Mouse (Mus musculus) neural tube, embryonic 12.5 days (tissue): ENCODE measurements around the gene Vdac1. TPM values are rescaled to one million over a fixed set of nuclear protein-coding genes. Genes with fewer than 3 reads are reported as not detected.

Experiments used
- ATAC-seq: fragments of 200-750 bp; cut with Nextera tagmentation; 2 replicates; pipeline ENCODE4 v1.8.0; 2017; ENCODE audit warnings: low read depth, mild to moderate bottlenecking, moderate TSS enrichment, moderate library complexity; ENCODE audit not compliant: low FRiP score
- H3K27ac ChIP-seq: fragments of 300-500 bp; sonication (generic); 2 replicates; pipeline ENCODE4 v1.5.1; 2016
- H3K27me3 ChIP-seq: fragments of 300-500 bp; sonication (generic); replicated peaks from 2 replicates; pipeline ENCODE4 v1.6.1; 2016; ENCODE audit warnings: mild to moderate bottlenecking
- H3K36me3 ChIP-seq: fragments of 300-500 bp; sonication (generic); 2 replicates; pipeline ENCODE4 v1.6.1; 2016; ENCODE audit warnings: mild to moderate bottlenecking
- H3K4me1 ChIP-seq: fragments of 300-500 bp; sonication (generic); 2 replicates; pipeline ENCODE4 v1.6.1; 2016
- H3K4me2 ChIP-seq: fragments of 300-500 bp; sonication (generic); replicated peaks from 2 replicates; pipeline ENCODE4 v1.6.1; 2016; ENCODE audit warnings: mild to moderate bottlenecking
- H3K4me3 ChIP-seq: fragments of 300-500 bp; sonication (generic); 2 replicates; pipeline ENCODE4 v1.5.1; 2016
- H3K9ac ChIP-seq: fragments of 300-500 bp; sonication (generic); 2 replicates; pipeline ENCODE4 v1.6.1; 2016; ENCODE audit warnings: mild to moderate bottlenecking
- H3K9me3 ChIP-seq: fragments of 300-500 bp; sonication (generic); 2 replicates; pipeline ENCODE4 v1.6.1; 2016; ENCODE audit warnings: mild to moderate bottlenecking
- WGBS: fragments of 180-500 bp; shearing (Covaris S2); methylation state at CpG from one replicate; pipeline ENCODE4 v1.1.7; 2016; 5-methylcytosine and 5-hydroxymethylcytosine counted together
- polyA plus RNA-seq: library from polyadenylated mRNA; unstranded; fragments of >200 nt; fragmentation: Nextera tagmentation; extraction: Ambion mirVana; gene quantifications from 2 replicates; pipeline ENCODE4 v1.2.1, GENCODE M21; 2016

Vdac1 gene
- polyA plus RNA-seq, 1 experiment from 2014 or later: 221 TPM

DNA sequence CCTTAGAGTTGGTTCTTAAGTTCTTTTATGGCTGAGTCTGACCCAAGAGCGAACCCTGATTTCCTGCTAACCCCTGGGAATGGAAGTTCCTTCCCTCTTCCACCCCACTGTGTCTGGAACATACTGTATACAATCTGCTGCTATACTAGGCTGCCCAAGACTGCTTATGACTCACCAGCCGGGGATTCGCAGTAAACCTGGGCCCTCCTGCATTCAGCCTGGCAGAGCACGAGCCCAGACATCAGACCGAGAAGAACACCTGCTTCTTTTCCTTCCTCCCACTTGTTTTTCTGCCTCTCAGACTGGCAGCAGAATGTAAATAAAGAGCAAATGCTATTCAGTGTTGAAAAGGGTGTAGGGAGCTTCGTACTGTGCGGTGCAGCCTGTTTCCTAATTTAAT, 24.7 kb upstream of the Vdac1 start:
- Histone ChIP-seq H3K9ac (no peak overlapping the region), H3K36me3 (no peaks in the 10 kb centered on the region), H3K27me3 (no peaks in the 10 kb centered on the region), H3K9me3 (no peaks in the 10 kb centered on the region), H3K4me2 (no peak overlapping the region), H3K4me3 (no peak overlapping the region), H3K27ac (no peak overlapping the region), H3K4me1 (no peaks in the 10 kb centered on the region)
- 83% methylated on average over 7 of the region's 7 CpGs for WGBS
- no peak for ATAC-seq

GRCm38 (mm10) chr11:52337651-52338295, 22.9 kb upstream of the Vdac1 start:
- H3K27me3 ChIP-seq: no peaks in the 10 kb centered on the region
- no peak overlapping the region for H3K4me2 ChIP-seq
- H3K9me3 ChIP-seq: no peaks in the 10 kb centered on the region
- no peak overlapping the region for H3K27ac ChIP-seq
- 72% methylated on average over 10 of the region's 10 CpGs for WGBS
- no peak for ATAC-seq
- no peak overlapping the region for H3K9ac ChIP-seq
- no peaks in the 10 kb centered on the region for H3K36me3 ChIP-seq
- H3K4me1 ChIP-seq: no peaks in the 10 kb centered on the region
- no peak overlapping the region for H3K4me3 ChIP-seq

GRCm38 (mm10) chr11:52338351-52338750, 22.3 kb upstream of the Vdac1 start:
- Histone ChIP-seq H3K9me3 (no peaks in the 10 kb centered on the region), H3K9ac (no peak overlapping the region), H3K36me3 (no peaks in the 10 kb centered on the region), H3K4me2 (no peak overlapping the region), H3K4me3 (no peak overlapping the region), H3K27ac (no peak overlapping the region), H3K4me1 (no peaks in the 10 kb centered on the region), H3K27me3 (no peaks in the 10 kb centered on the region)
- WGBS: 74% methylated on average over 3 of the region's 3 CpGs
- ATAC-seq: no peak

DNA sequence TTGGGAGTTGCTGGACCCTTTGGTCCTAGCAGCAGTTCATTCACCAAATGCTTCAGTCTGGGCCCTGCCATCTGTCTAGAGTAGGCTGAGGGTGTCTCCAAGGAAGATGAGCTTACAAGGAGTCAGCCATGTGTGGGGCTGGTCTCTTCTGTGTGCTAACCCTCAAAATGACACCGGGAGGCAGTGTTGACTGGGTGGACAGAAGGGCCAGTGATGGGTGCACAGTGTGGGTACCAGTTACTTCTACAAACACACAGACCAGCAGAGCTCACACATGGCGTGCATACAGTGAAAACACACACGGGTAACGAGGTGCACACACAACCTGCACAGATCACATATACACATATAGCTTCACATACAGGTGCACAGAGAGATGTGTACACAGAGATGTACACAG, 21.6 kb upstream of the Vdac1 start:
- no peak overlapping the region for H3K4me2 ChIP-seq

GRCm38 (mm10) chr11:52339512-52339911, 21.1 kb upstream of the Vdac1 start:
- 94% methylated on average over 12 of the region's 12 CpGs for WGBS
- H3K36me3 ChIP-seq: no peaks in the 10 kb centered on the region
- H3K4me1 ChIP-seq: no peaks in the 10 kb centered on the region

More for the DNA sequence above, 21.6 kb upstream of the Vdac1 start:
- 96% methylated on average over 4 of the region's 4 CpGs for WGBS
- no peak for ATAC-seq
- Histone ChIP-seq H3K9ac (no peak overlapping the region), H3K4me3 (no peak overlapping the region), H3K27ac (no peak overlapping the region), H3K9me3 (no peaks in the 10 kb centered on the region), H3K4me1 (no peaks in the 10 kb centered on the region), H3K36me3 (no peaks in the 10 kb centered on the region), H3K27me3 (no peaks in the 10 kb centered on the region)

GRCm38 (mm10) chr11:52340123-52340864, 20.4 kb upstream of the Vdac1 start:
- no peaks in the 10 kb centered on the region for H3K36me3 ChIP-seq
- H3K4me1 ChIP-seq: no peaks in the 10 kb centered on the region
- ATAC-seq: no peak
- 89% methylated on average over 12 of the region's 12 CpGs for WGBS
- no peak overlapping the region for H3K4me2 ChIP-seq
- no peak overlapping the region for H3K4me3 ChIP-seq
- no peak overlapping the region for H3K9ac ChIP-seq
- no peak overlapping the region for H3K27ac ChIP-seq
- H3K27me3 ChIP-seq: no peaks in the 10 kb centered on the region
- H3K9me3 ChIP-seq: no peaks in the 10 kb centered on the region

More at GRCm38 (mm10) chr11:52339512-52339911, 21.1 kb upstream of the Vdac1 start:
- Histone ChIP-seq H3K4me3 (no peak overlapping the region), H3K9me3 (no peaks in the 10 kb centered on the region), H3K9ac (no peak overlapping the region), H3K27ac (no peak overlapping the region), H3K4me2 (no peak overlapping the region), H3K27me3 (no peaks in the 10 kb centered on the region)
- ATAC-seq: no peak

DNA sequence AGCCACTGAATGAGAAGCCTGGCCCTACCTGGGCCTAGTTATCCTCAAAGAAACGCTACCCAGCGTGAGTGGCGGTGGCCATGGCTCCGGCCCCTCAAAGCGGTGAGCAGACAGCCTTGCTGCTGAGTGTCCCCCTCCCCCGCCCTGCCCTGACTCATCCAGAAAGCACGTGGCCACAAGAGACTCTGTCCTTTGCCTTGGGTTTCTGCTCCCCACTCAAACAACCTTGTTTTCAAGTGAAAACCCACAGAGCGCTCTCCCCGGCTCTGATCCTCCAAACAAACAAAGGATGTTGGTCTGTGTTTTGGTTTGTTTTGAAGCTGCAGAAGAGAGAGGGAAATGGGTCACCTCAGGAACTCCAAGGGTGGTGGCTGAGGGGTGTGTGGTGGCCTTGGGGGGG, 19.7 kb upstream of the Vdac1 start:
- Histone ChIP-seq H3K27me3 (no peaks in the 10 kb centered on the region), H3K9ac (no peak overlapping the region), H3K9me3 (no peaks in the 10 kb centered on the region), H3K27ac (no peak overlapping the region), H3K4me2 (no peak overlapping the region), H3K36me3 (no peaks in the 10 kb centered on the region), H3K4me1 (no peaks in the 10 kb centered on the region), H3K4me3 (no peak overlapping the region)
- ATAC-seq: no peak
- WGBS: 65% methylated on average over 9 of the region's 9 CpGs

DNA sequence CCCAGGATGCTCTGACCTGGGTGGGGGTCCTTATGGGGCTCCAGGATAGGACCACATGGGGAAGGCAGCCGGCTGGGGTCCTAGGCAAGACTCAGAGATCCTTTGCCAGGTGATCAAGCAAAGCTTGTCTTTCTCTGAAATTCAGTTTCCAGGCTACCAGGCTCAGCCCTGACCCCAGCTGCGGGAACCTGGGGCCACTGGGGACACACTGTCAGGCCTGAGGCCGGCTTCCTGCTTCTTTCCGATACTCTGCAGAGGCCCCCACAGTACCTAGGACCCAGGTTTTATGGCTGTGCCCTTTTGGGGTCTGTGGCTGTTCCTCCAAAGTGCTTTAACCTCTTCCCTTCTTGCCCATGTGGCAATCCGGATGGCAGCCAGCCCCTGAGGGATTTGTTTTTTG, 19.2 kb upstream of the Vdac1 start:
- no peak overlapping the region for H3K27ac ChIP-seq
- 77% methylated on average over 5 of the region's 5 CpGs for WGBS
- no peak overlapping the region for H3K4me3 ChIP-seq
- H3K36me3 ChIP-seq: no peaks in the 10 kb centered on the region
- H3K4me2 ChIP-seq: no peak overlapping the region
- no peaks in the 10 kb centered on the region for H3K27me3 ChIP-seq
- H3K9ac ChIP-seq: no peak overlapping the region
- no peak for ATAC-seq
- H3K4me1 ChIP-seq: no peaks in the 10 kb centered on the region
- H3K9me3 ChIP-seq: no peaks in the 10 kb centered on the region

DNA sequence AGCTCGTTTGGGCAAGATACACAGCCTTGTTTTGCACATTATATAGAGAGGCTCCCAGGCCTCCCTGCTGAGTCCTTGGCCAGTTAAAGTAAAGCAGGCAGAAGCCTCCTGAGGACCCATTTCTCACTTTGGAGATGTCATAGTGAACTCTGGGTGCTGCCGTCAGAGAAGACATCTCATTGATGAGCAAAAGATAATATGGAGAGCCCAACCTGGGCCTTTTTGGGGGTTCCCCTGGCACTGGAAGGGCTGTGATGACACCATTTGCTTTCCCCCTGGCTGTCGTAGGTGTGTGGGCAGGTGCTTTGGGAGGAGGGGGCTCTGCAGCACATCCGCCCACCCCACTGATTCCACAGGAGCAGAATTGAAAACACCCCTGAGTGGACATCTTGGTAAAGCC, 18.4 kb upstream of the Vdac1 start:
- Histone ChIP-seq H3K4me3 (no peak overlapping the region), H3K9me3 (no peaks in the 10 kb centered on the region), H3K27ac (no peak overlapping the region), H3K9ac (no peak overlapping the region), H3K36me3 (no peaks in the 10 kb centered on the region), H3K4me1 (no peaks in the 10 kb centered on the region), H3K27me3 (no peaks in the 10 kb centered on the region), H3K4me2 (no peak overlapping the region)
- no peak for ATAC-seq
- 86% methylated on average over 4 of the region's 4 CpGs for WGBS

DNA sequence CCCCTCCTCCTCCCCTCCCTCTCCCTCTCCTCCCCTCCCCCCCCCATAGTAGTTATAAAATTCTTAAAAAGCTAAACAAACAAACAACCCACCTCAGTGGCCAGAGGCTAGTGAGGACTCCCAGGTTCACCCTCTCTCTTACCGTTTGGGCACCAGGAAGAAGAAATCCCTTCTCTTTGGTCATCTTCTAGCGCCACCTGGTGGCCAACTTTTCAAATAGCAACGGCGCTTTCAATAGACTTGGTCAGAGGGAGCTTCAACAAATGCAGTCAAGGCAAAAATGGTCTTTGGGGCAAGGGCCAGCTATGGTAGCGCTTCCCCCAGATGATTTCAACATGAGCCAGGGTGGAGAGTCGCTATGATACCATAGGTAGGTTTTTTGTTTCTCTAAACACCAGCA, 17.5 kb upstream of the Vdac1 start:
- 3% methylated on average over 6 of the region's 6 CpGs for WGBS
- no peaks in the 10 kb centered on the region for H3K4me1 ChIP-seq
- no peaks in the 10 kb centered on the region for H3K9me3 ChIP-seq
- no peak overlapping the region for H3K27ac ChIP-seq
- no peak overlapping the region for H3K9ac ChIP-seq
- no peaks in the 10 kb centered on the region for H3K36me3 ChIP-seq
- H3K4me3 ChIP-seq: no peak overlapping the region
- H3K27me3 ChIP-seq: no peaks in the 10 kb centered on the region
- no peak overlapping the region for H3K4me2 ChIP-seq
- no peak for ATAC-seq

GRCm38 (mm10) chr11:52344991-52345777, 15.5 kb upstream of the Vdac1 start:
- Histone ChIP-seq H3K9ac (no peak overlapping the region), H3K27ac (no peak overlapping the region), H3K9me3 (no peaks in the 10 kb centered on the region), H3K4me2 (no peak overlapping the region), H3K4me1 (no peaks in the 10 kb centered on the region), H3K4me3 (no peak overlapping the region), H3K27me3 (no peaks in the 10 kb centered on the region), H3K36me3 (no peaks in the 10 kb centered on the region)
- ATAC-seq: no peak
- 85% methylated on average over 12 of the region's 12 CpGs for WGBS

DNA sequence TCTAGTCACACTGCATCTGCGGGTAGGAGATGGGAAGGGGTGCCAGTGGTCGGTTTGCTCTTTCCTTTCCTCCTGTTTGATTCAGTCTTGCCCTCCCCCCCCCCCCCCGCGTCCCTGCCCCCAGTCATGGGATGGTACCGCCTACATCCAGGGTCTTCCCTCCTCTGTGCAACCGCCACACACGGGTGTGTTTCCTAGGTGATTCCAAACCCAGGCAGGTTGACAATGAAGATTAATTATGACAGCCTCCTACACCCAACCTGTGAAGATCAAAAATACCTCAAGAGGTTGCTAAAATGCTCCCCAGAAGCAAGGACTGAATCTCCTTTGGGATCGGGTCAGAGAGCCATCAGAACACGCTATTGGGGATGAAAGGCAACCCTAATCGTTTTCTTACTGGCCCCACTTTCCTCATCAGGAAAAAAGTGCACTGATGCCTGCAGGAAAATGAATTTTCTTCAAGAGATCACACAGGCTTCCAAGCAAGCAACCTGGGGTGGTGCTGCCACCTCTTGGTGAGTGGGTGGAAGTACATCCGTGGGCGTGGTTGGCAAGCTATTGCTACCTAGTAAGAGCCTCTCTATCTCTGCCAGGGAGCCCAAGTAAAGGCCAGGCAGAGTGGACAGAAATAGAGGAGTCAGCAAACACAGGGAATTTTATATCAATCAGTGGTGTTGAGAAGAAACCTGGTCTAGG, 14.6 kb upstream of the Vdac1 start:
- Histone ChIP-seq H3K36me3 (no peaks in the 10 kb centered on the region), H3K4me1 (no peaks in the 10 kb centered on the region), H3K9ac (no peak overlapping the region), H3K27me3 (no peaks in the 10 kb centered on the region), H3K4me3 (no peak overlapping the region), H3K27ac (no peak overlapping the region), H3K9me3 (no peaks in the 10 kb centered on the region), H3K4me2 (peak overlapping the region; percentile 53)
- ATAC-seq: 0 out of 2 replicates have a peak, but pooled peaks have one; percentile 21
- WGBS: 14% methylated on average over 10 of the region's 12 CpGs
